Mouse (Mus musculus) skeletal muscle tissue, postnatal 0 days (tissue): ENCODE measurements around the gene Pfdn4. TPM values are rescaled to one million over a fixed set of nuclear protein-coding genes. Genes with fewer than 3 reads are reported as not detected.

Source experiments
- polyA plus RNA-seq: library from polyadenylated mRNA; unstranded; fragments of >200 nt; fragmentation: Nextera tagmentation; extraction: Ambion mirVana; gene quantifications from 2 replicates; pipeline ENCODE4 v1.2.1, GENCODE M21; 2015

Pfdn4 gene
- polyA plus RNA-seq: 53.7 and 58.5 TPM in 2 replicates

GRCm38 (mm10) chr2:170496154-170496930 is at the start of gene Pfdn4:
Pfdn4 (plus strand) TSS chr2:170496428.

GRCm38 (mm10) chr2:170497091-170497566 is 901 bp downstream of the Pfdn4 start, which contains the start of gene Cyp24a1:
Cyp24a1 (minus strand) TSS chr2:170497145.

Other genes starting within 250 kb of the Pfdn4 start
- 3.6 and 4.1 TPM in 2 replicates for gene Bcas1, start 68.6 kb upstream of the Pfdn4 start, polyA plus RNA-seq
- not detected in 2 replicates for gene Cyp24a1, start 717 bp downstream of the Pfdn4 start, polyA plus RNA-seq
- not detected in 2 replicates for gene 4930470P17Rik, start 105.6 kb downstream of the Pfdn4 start, polyA plus RNA-seq
- gene Dok5, start 235.4 kb downstream of the Pfdn4 start, polyA plus RNA-seq: 15.9 and 16.8 TPM in 2 replicates